Mouse (Mus musculus) heart, postnatal 0 days (tissue): ENCODE data around the gene Gm13279. TPM values are rescaled to one million over a fixed set of nuclear protein-coding genes. Genes with fewer than 3 reads are reported as not detected.
"Not testable (repeated sequence)": the region's sequence is repeated elsewhere in the genome, so short reads cannot be mapped to it uniquely, and the experiment has no call there.

Experiments used
- ATAC-seq: fragments of 200-750 bp; cut with Nextera tagmentation; 2 replicates; pipeline ENCODE4 v1.8.0; 2017; ENCODE audit warnings: low read depth, moderate number of reproducible peaks, moderate library complexity; ENCODE audit not compliant: insufficient read depth
- DNase-seq: peaks from one replicate; pipeline ENCODE4 v3.0.0-alpha.2; 2016; ENCODE audit warnings: low spot score
- H3K27ac ChIP-seq: fragments of 300-500 bp; sonication (generic); 2 replicates; pipeline ENCODE4 v1.5.1; 2014; ENCODE audit warnings: low read depth, mild to moderate bottlenecking
- H3K27me3 ChIP-seq: fragments of 300-500 bp; sonication (generic); 2 replicates; pipeline ENCODE4 v1.6.1; 2014; ENCODE audit warnings: low read length, mixed read lengths; ENCODE audit not compliant: control insufficient read depth, insufficient read depth
- H3K36me3 ChIP-seq: fragments of 300-500 bp; sonication (generic); replicated peaks from 2 replicates; pipeline ENCODE4 v1.6.1; 2014; ENCODE audit warnings: low read length, mixed read lengths; ENCODE audit not compliant: control insufficient read depth, insufficient read depth
- H3K4me1 ChIP-seq: fragments of 300-500 bp; sonication (generic); 2 replicates; pipeline ENCODE4 v1.6.1; 2014; ENCODE audit warnings: antibody characterized with exemption; ENCODE audit not compliant: control insufficient read depth, insufficient read depth
- H3K4me2 ChIP-seq: fragments of 300-500 bp; sonication (generic); 2 replicates; pipeline ENCODE4 v1.6.1; 2014; ENCODE audit warnings: low read depth, mild to moderate bottlenecking, low read length, moderate library complexity
- H3K4me3 ChIP-seq: fragments of 300-500 bp; sonication (generic); 2 replicates; pipeline ENCODE4 v1.5.1; 2014; ENCODE audit warnings: low read depth, low read length
- H3K9ac ChIP-seq: fragments of 300-500 bp; sonication (generic); replicated peaks from 2 replicates; pipeline ENCODE4 v1.6.1; 2014; ENCODE audit warnings: low read depth, low read length, mixed read lengths
- H3K9me3 ChIP-seq: fragments of 300-500 bp; sonication (generic); replicated peaks from 2 replicates; pipeline ENCODE4 v1.6.1; 2016; ENCODE audit warnings: low read length; ENCODE audit not compliant: control insufficient read depth
- CTCF ChIP-seq: IDR thresholded peaks from 2 replicates; pipeline ENCODE4 v1.5.1; 2016; ENCODE audit warnings: antibody characterized with exemption, control low read depth, low read depth
- EP300 ChIP-seq: IDR thresholded peaks from 2 replicates; pipeline ENCODE4 v1.6.1; 2016; ENCODE audit warnings: antibody characterized with exemption, low read depth
- WGBS: fragments of 180-500 bp; shearing (Covaris S2); extraction: QIAGEN DNeasy Blood & Tissue Kit; methylation state at CpG from one replicate; pipeline ENCODE4 v1.1.7; 2014; 5-methylcytosine and 5-hydroxymethylcytosine counted together
- polyA plus RNA-seq: library from polyadenylated mRNA; unstranded; fragments of >200 nt; fragmentation: Nextera tagmentation; extraction: Ambion mirVana; gene quantifications from 2 replicates; pipeline ENCODE4 v1.2.1, GENCODE M21; 2015
- total RNA-seq: library from RNA; depleted of rRNA; stranded (reverse); fragments of >200 nt; gene quantifications from 2 replicates; pipeline ENCODE4 v1.2.3, GENCODE M21; 2014; ENCODE audit warnings: low replicate concordance; rRNA removed

Gm13279 gene
- total and polyA plus RNA-seq, 2 experiments from 2014 or later, result not detected

- ATAC-seq, result no peak
- WGBS, result 17% methylated on average over 4 of the region's 4 CpGs
Observed at GRCm38 (mm10) chr4:88830523-88830922, 33.3 kb downstream of the Gm13279 start.

GRCm38 (mm10) chr4:88835225-88835624 is 38.0 kb downstream of the Gm13279 start, which contains the start of gene Ifna5:
Gene Ifna5 (plus strand): TSS chr4:88835525.
- not testable (repeated sequence) for ATAC-seq, H3K4me3 ChIP-seq

More at GRCm38 (mm10) chr4:88830523-88830922, 33.3 kb downstream of the Gm13279 start:
- no peaks in the 10 kb centered on the region for H3K9me3 ChIP-seq
- H3K4me2 ChIP-seq, result no peak overlapping the region
- H3K4me1 ChIP-seq, result no peaks in the 10 kb centered on the region
- no peaks in the 10 kb centered on the region for H3K36me3 ChIP-seq
- peak; percentile 37 for TF ChIP-seq CTCF
- no peak for TF ChIP-seq EP300
- no peak overlapping the region for H3K9ac ChIP-seq
- no peaks in the 10 kb centered on the region for H3K27me3 ChIP-seq
- DNase-seq, result no peak
- no peak overlapping the region for H3K4me3 ChIP-seq
- H3K27ac ChIP-seq, result no peak overlapping the region

GRCm38 (mm10) chr4:88838828-88839227 is 41.6 kb downstream of the Gm13279 start:
- Histone ChIP-seq H3K4me2 (no peak overlapping the region), H3K9me3 (no peaks in the 10 kb centered on the region), H3K27me3 (0 out of 2 replicates have a peak, but pooled peaks cover 3% of the 10 kb centered on the region), H3K36me3 (no peaks in the 10 kb centered on the region), H3K27ac (no peak overlapping the region), H3K9ac (no peak overlapping the region), H3K4me3 (no peak overlapping the region), H3K4me1 (no peaks in the 10 kb centered on the region)
- WGBS, result 32% methylated on average over 3 of the region's 3 CpGs
- TF ChIP-seq CTCF (peak; percentile 35), EP300 (no peak)
- ATAC-seq (no peak), DNase-seq (no peak)

More at GRCm38 (mm10) chr4:88835225-88835624, 38.0 kb downstream of the Gm13279 start, which contains the start of gene Ifna5:
- H3K9me3 ChIP-seq, H3K9ac ChIP-seq, DNase-seq, H3K4me1 ChIP-seq, H3K36me3 ChIP-seq, H3K27ac ChIP-seq, H3K27me3 ChIP-seq, H3K4me2 ChIP-seq: not testable (repeated sequence)
- WGBS, result 82% methylated on average over 1 of the region's 1 CpGs

- Histone ChIP-seq H3K4me2 (no peak overlapping the region), H3K9ac (no peak overlapping the region), H3K4me3 (no peak overlapping the region), H3K36me3 (no peaks in the 10 kb centered on the region), H3K27me3 (0 out of 2 replicates have a peak, but pooled peaks cover 3% of the 10 kb centered on the region), H3K27ac (no peak overlapping the region), H3K4me1 (no peaks in the 10 kb centered on the region), H3K9me3 (no peaks in the 10 kb centered on the region)
- no peak for DNase-seq
- TF ChIP-seq CTCF (no peak), EP300 (no peak)
- ATAC-seq, result no peak
- WGBS, result 36% methylated on average over 3 of the region's 3 CpGs
Observed at GRCm38 (mm10) chr4:88840058-88840457, 42.9 kb downstream of the Gm13279 start.

- Histone ChIP-seq H3K27ac (no peak within 1 kb of the TSS), H3K4me2 (no peak within 1 kb of the TSS), H3K27me3 (0 out of 2 replicates have a peak, but pooled peaks cover 3% of the 10 kb centered on the region), H3K9ac (no peak within 1 kb of the TSS), H3K4me3 (no peak within 1 kb of the TSS), H3K9me3 (no peaks in the 10 kb centered on the region), H3K4me1 (no peaks in the 10 kb centered on the region), H3K36me3 (no peaks in the 10 kb centered on the region)
- DNase-seq (no peak), ATAC-seq (no peak)
- no peak for TF ChIP-seq CTCF
- TF ChIP-seq EP300, result no peak
- WGBS, result 52% methylated on average over 2 of the region's 2 CpGs
Observed at GRCm38 (mm10) chr4:88841438-88841911, 44.3 kb downstream of the Gm13279 start, which contains the start of gene Ifna4. Gene Ifna4 (plus strand): TSS chr4:88841861.

- H3K9ac ChIP-seq, result no peak overlapping the region
- H3K4me3 ChIP-seq, result no peak overlapping the region
- H3K4me2 ChIP-seq, result no peak overlapping the region
- H3K36me3 ChIP-seq, result no peaks in the 10 kb centered on the region
- ATAC-seq (no peak), DNase-seq (no peak)
- H3K27ac ChIP-seq, result no peak overlapping the region
- peak; percentile 24; the same call in 1 of the 2 replicates for TF ChIP-seq CTCF
- no peak for TF ChIP-seq EP300
- WGBS, result 48% methylated on average over 2 of the region's 2 CpGs
- H3K27me3 ChIP-seq, result 0 out of 2 replicates have a peak, but pooled peaks cover 3% of the 10 kb centered on the region
- H3K4me1 ChIP-seq, result no peaks in the 10 kb centered on the region
- H3K9me3 ChIP-seq, result no peaks in the 10 kb centered on the region
Observed at GRCm38 (mm10) chr4:88845334-88845733, 48.1 kb downstream of the Gm13279 start.

Other genes starting within 250 kb of the Gm13279 start
Only the 30 nearest of the 31 such genes appear.
- gene Ifna14, start 225.6 kb upstream of the Gm13279 start, total RNA-seq, result not detected in 2 replicates
- gene Ifna14, start 225.6 kb upstream of the Gm13279 start, polyA plus RNA-seq, result not detected in 2 replicates
- not detected in 2 replicates for gene Ifna9, start 205.0 kb upstream of the Gm13279 start, total RNA-seq
- gene Ifna9, start 205.0 kb upstream of the Gm13279 start, polyA plus RNA-seq, result not detected in 2 replicates
- not detected in 2 replicates for gene Ifna12, start 194.0 kb upstream of the Gm13279 start, total RNA-seq
- gene Ifna12, start 194.0 kb upstream of the Gm13279 start, polyA plus RNA-seq, result not detected in 2 replicates
- gene C87499, start 163.0 kb upstream of the Gm13279 start, total RNA-seq, result not detected in 2 replicates
- gene C87499, start 163.0 kb upstream of the Gm13279 start, polyA plus RNA-seq, result not detected in 2 replicates
- gene Ifna13, start 152.9 kb upstream of the Gm13279 start, total RNA-seq, result not detected in 2 replicates
- gene Ifna13, start 152.9 kb upstream of the Gm13279 start, polyA plus RNA-seq, result not detected in 2 replicates
- gene Ifna16, start 120.5 kb upstream of the Gm13279 start, total RNA-seq, result not detected in 2 replicates
- gene Ifna16, start 120.5 kb upstream of the Gm13279 start, polyA plus RNA-seq, result not detected in 2 replicates
- gene Ifna2, start 113.5 kb upstream of the Gm13279 start, total RNA-seq, result not detected in 2 replicates
- not detected in 2 replicates for gene Ifna2, start 113.5 kb upstream of the Gm13279 start, polyA plus RNA-seq
- gene Ifnab, start 106.0 kb upstream of the Gm13279 start, total RNA-seq, result not detected in 2 replicates
- gene Ifnab, start 106.0 kb upstream of the Gm13279 start, polyA plus RNA-seq, result not detected in 2 replicates
- gene Gm26566, start 75.6 kb upstream of the Gm13279 start, total RNA-seq, result 0.69 and 0.81 TPM in 2 replicates
- gene Gm26566, start 75.6 kb upstream of the Gm13279 start, polyA plus RNA-seq, result 0.52 and 0.66 TPM in 2 replicates
- 115 and 134 TPM in 2 replicates for gene Klhl9, start 74.9 kb upstream of the Gm13279 start, total RNA-seq
- gene Klhl9, start 74.9 kb upstream of the Gm13279 start, polyA plus RNA-seq, result 65.9 and 66.7 TPM in 2 replicates
- not detected in 2 replicates for gene Gm13271, start 42.5 kb upstream of the Gm13279 start, total RNA-seq
- not detected in 2 replicates for gene Gm13271, start 42.5 kb upstream of the Gm13279 start, polyA plus RNA-seq
- gene Gm13283, start 37.3 kb upstream of the Gm13279 start, total RNA-seq, result not detected in 2 replicates
- 0.25 and 0.46 TPM in 2 replicates for gene Gm13283, start 37.3 kb upstream of the Gm13279 start, polyA plus RNA-seq
- not detected in 2 replicates for gene Gm13290, start 23.6 kb upstream of the Gm13279 start, total RNA-seq
- gene Gm13290, start 23.6 kb upstream of the Gm13279 start, polyA plus RNA-seq, result 0.20 TPM in 1 of 2 replicates, not detected in the other
- gene Gm13289, start 20.5 kb upstream of the Gm13279 start, total RNA-seq, result not detected in 2 replicates
- not detected in 2 replicates for gene Gm13289, start 20.5 kb upstream of the Gm13279 start, polyA plus RNA-seq
- gene Gm13272, start 17.5 kb upstream of the Gm13279 start, total RNA-seq, result not detected in 2 replicates
- gene Gm13272, start 17.5 kb upstream of the Gm13279 start, polyA plus RNA-seq, result not detected in 2 replicates
- gene Ifnz, start 15.3 kb upstream of the Gm13279 start, total RNA-seq, result not detected in 2 replicates
- gene Ifnz, start 15.3 kb upstream of the Gm13279 start, polyA plus RNA-seq, result 0.22 and 0.41 TPM in 2 replicates
- not detected in 2 replicates for gene Gm13276, start 11.7 kb upstream of the Gm13279 start, total RNA-seq
- not detected in 2 replicates for gene Gm13276, start 11.7 kb upstream of the Gm13279 start, polyA plus RNA-seq
- not detected in 2 replicates for gene Gm13277, start 8.8 kb upstream of the Gm13279 start, total RNA-seq
- not detected in 2 replicates for gene Gm13277, start 8.8 kb upstream of the Gm13279 start, polyA plus RNA-seq
- not detected in 2 replicates for gene Gm13278, start 5.8 kb upstream of the Gm13279 start, total RNA-seq
- not detected in 2 replicates for gene Gm13278, start 5.8 kb upstream of the Gm13279 start, polyA plus RNA-seq
- gene Gm13275, start 2.9 kb upstream of the Gm13279 start, total RNA-seq, result not detected in 2 replicates
- not detected in 2 replicates for gene Gm13275, start 2.9 kb upstream of the Gm13279 start, polyA plus RNA-seq
- gene Gm13285, start 2.3 kb downstream of the Gm13279 start, total RNA-seq, result 0.50 and 0.66 TPM in 2 replicates
- gene Gm13285, start 2.3 kb downstream of the Gm13279 start, polyA plus RNA-seq, result 0.78 and 0.85 TPM in 2 replicates
- gene Gm13287, start 5.9 kb downstream of the Gm13279 start, total RNA-seq, result not detected in 2 replicates
- gene Gm13287, start 5.9 kb downstream of the Gm13279 start, polyA plus RNA-seq, result not detected in 2 replicates
- not detected in 2 replicates for gene Gm13288, start 8.1 kb downstream of the Gm13279 start, total RNA-seq
- not detected in 2 replicates for gene Gm13288, start 8.1 kb downstream of the Gm13279 start, polyA plus RNA-seq
- not detected in 2 replicates for gene Ifna7, start 18.8 kb downstream of the Gm13279 start, total RNA-seq
- gene Ifna7, start 18.8 kb downstream of the Gm13279 start, polyA plus RNA-seq, result not detected in 2 replicates
- gene Ifna11, start 22.6 kb downstream of the Gm13279 start, total RNA-seq, result not detected in 2 replicates
- not detected in 2 replicates for gene Ifna11, start 22.6 kb downstream of the Gm13279 start, polyA plus RNA-seq
- gene Ifna6, start 30.0 kb downstream of the Gm13279 start, total RNA-seq, result not detected in 2 replicates
- gene Ifna6, start 30.0 kb downstream of the Gm13279 start, polyA plus RNA-seq, result not detected in 2 replicates
- not detected in 2 replicates for gene Ifna5, start 38.1 kb downstream of the Gm13279 start, total RNA-seq
- not detected in 2 replicates for gene Ifna5, start 38.1 kb downstream of the Gm13279 start, polyA plus RNA-seq
- gene Ifna4, start 44.5 kb downstream of the Gm13279 start, total RNA-seq, result not detected in 2 replicates
- not detected in 2 replicates for gene Ifna4, start 44.5 kb downstream of the Gm13279 start, polyA plus RNA-seq
- not detected in 2 replicates for gene Ifna1, start 52.7 kb downstream of the Gm13279 start, total RNA-seq
- not detected in 2 replicates for gene Ifna1, start 52.7 kb downstream of the Gm13279 start, polyA plus RNA-seq
- not detected in 2 replicates for gene Ifne, start 82.8 kb downstream of the Gm13279 start, total RNA-seq
- not detected in 2 replicates for gene Ifne, start 82.8 kb downstream of the Gm13279 start, polyA plus RNA-seq